Mouse (Mus musculus) liver, adult 10 weeks (tissue): ENCODE data around the gene Apol7e. TPM values are rescaled to one million over a fixed set of nuclear protein-coding genes. Genes with fewer than 3 reads are reported as not detected.

Experiments
- polyA plus RNA-seq: library from polyadenylated mRNA; stranded (reverse); fragments of 350-450 nt; fragmentation: Illumina TruSeq; extraction: RNeasy Lipid Tissue Mini Kit (QIAGEN cat#74804); gene quantifications from one replicate; pipeline ENCODE4 v1.2.3, GENCODE M21; 2014; ENCODE audit warnings: low read depth, low replicate concordance

Gene Apol7e
- polyA plus RNA-seq: 0.74 TPM

GRCm38 (mm10) chr15:77698656-77699055 is at the start of gene Apol7e:
Gene Apol7e, plus strand, starts transcription at chr15:77698857.

GRCm38 (mm10) chr15:77728739-77729138 is 30.1 kb downstream of the Apol7e start, which contains the start of gene Apol9b:
Gene Apol9b, plus strand, starts transcription at chr15:77729039.

GRCm38 (mm10) chr15:77756848-77757247 is 58.2 kb downstream of the Apol7e start, which contains the start of gene Apol8:
Gene Apol8, minus strand, starts transcription at chr15:77757003.

Other genes starting within 250 kb of the Apol7e start
- gene Apol10a, start 221.8 kb upstream of the Apol7e start, polyA plus RNA-seq: not detected
- not detected for gene Apol11a, start 190.6 kb upstream of the Apol7e start, polyA plus RNA-seq
- 0.24 TPM for gene Apol7c, start 165.5 kb upstream of the Apol7e start, polyA plus RNA-seq
- not detected for gene 1700025B11Rik, start 137.0 kb upstream of the Apol7e start, polyA plus RNA-seq
- gene Apol10b, start 102.7 kb upstream of the Apol7e start, polyA plus RNA-seq: 0.26 TPM
- not detected for gene Gm36245, start 99.6 kb upstream of the Apol7e start, polyA plus RNA-seq
- gene Apol11b, start 55.6 kb upstream of the Apol7e start, polyA plus RNA-seq: not detected
- gene Apol9b, start 30.2 kb downstream of the Apol7e start, polyA plus RNA-seq: 28.4 TPM
- not detected for gene Apol8, start 58.1 kb downstream of the Apol7e start, polyA plus RNA-seq
- gene Myh9, start 143.3 kb downstream of the Apol7e start, polyA plus RNA-seq: 3.8 TPM
- gene Txn2, start 230.1 kb downstream of the Apol7e start, polyA plus RNA-seq: 71.3 TPM